Mouse (Mus musculus) adrenal gland, postnatal 10 days (tissue): ENCODE measurements around the gene Gm13084. TPM values are rescaled to one million over a fixed set of nuclear protein-coding genes. Genes with fewer than 3 reads are reported as not detected.
"Not testable (repeated sequence)": the region's sequence is repeated elsewhere in the genome, so short reads cannot be mapped to it uniquely, and the experiment has no call there.

ENCODE experiments used
- DNase-seq: peaks from one replicate; pipeline ENCODE4 v3.0.0; 2021; ENCODE audit warnings: mixed read lengths
- long read RNA-seq, 2 experiments: library from polyadenylated mRNA; stranded (forward); transcript quantifications; one replicate each; pipeline ENCODE4 v2.0.0; 2021
- total RNA-seq, 2 experiments: library from RNA; stranded (reverse); gene quantifications; 2 replicates each; pipeline ENCODE4 v1.2.3; 2021

The Gm13084 gene
- not detected for total RNA-seq
- long read RNA-seq, experiment 1 = 0 reads
- long read RNA-seq, experiment 2 = 0 reads

DNA sequence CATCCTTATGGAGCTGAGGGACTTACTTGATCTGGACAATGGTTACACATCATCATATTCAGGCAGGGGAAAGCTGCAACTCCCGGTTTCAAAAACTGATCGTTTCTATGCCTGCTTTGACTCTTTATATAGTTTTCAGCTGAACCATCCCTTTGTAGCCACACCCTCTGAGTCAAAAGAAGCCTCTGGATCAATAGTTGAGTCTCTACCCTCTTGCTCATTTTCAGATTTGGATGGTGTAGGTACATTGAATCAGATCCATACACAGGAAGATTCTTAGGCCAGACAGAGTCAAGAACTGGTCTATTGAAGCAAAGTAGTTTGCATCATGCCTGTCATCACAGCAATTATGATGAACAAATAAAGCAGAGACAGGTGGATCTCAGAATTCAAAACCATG, at the start of gene Gm13084:
Gene Gm13084 (minus strand): TSS at position 101 of the 400 bp plus-strand sequence.
- no peak for DNase-seq

DNA sequence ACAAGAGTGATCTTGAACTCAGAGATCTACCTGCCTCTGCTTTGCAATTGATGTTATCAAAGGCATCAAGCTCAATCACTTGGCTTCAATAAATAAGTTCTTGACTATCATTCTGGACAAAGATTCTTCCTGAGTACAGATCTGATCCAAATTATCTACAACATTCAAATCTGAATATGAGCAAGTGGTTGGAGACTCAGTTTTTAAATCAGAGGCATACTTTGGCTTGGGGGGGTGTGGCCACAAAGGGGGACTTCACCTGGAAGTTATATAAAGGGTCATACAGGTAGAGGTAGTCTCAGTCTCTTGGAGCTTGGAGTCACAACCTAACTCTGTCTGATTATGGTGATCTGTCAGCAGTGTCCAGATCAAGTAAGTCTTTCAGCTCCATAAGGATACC, 30.3 kb upstream of the Gm13084 start, which contains the start of gene Gm13103:
Gene Gm13103 (plus strand): TSS at position 301 of the 400 bp plus-strand sequence.
- DNase-seq = not testable (repeated sequence)

DNA sequence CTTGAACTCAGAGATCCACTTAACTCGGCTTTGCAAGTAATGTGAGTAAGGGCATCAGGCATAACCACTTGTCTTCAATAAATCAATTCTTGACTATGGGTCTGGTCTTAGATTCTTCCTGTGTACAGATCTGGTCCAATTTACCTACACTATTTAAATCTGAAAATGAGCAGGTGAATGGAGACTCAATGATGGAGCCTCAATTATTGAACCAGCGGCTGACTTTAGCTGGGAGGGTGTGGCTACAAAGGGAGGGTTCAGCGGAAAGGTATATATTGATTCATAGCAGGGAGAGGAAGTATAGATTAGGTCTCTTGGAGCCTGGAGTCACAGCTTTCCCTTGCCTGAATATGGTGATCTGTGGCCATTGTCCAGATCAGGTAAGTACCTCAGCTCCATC, 26.8 kb downstream of the Gm13084 start, which contains the start of gene Gm13023:
Gene Gm13023 (plus strand): TSS at position 301 of the 400 bp plus-strand sequence.
- not testable (repeated sequence) for DNase-seq

Other genes starting within 250 kb of the Gm13084 start
- not detected for gene Gm13083, start 201.1 kb downstream of the Gm13084 start, total RNA-seq
- not detected for gene Gm13088, start 158.8 kb downstream of the Gm13084 start, total RNA-seq
- not detected for gene Gm13089, start 113.4 kb downstream of the Gm13084 start, total RNA-seq
- gene Gm13078, start 96.6 kb downstream of the Gm13084 start, total RNA-seq = not detected
- not detected for gene Gm13023, start 26.7 kb downstream of the Gm13084 start, total RNA-seq
- not detected for gene Gm13103, start 30.4 kb upstream of the Gm13084 start, total RNA-seq
- gene Pramef6, start 84.3 kb upstream of the Gm13084 start, total RNA-seq = not detected
- not detected for gene Pramef25, start 134.9 kb upstream of the Gm13084 start, total RNA-seq
- not detected for gene Gm13101, start 150.9 kb upstream of the Gm13084 start, total RNA-seq
- gene Pramef17, start 178.3 kb upstream of the Gm13084 start, total RNA-seq = not detected
- not detected for gene Pramel4, start 243.0 kb upstream of the Gm13084 start, total RNA-seq